Mouse (Mus musculus) MEL (cell line): ENCODE measurements around the gene Nabp2.

Experiments used
- CTCF ChIP-seq, 3 experiments: IDR thresholded peaks in 2 of 3; conservative IDR thresholded peaks in 1 of 3; 2 replicates each; pipeline ENCODE4 v1.5.1; 2011 to 2012; ENCODE audit warnings: low read length in 3 of 3, low read depth in 2 of 3, mild to moderate bottlenecking in 2 of 3, improper control_type of control experiment in 1 of 3, inconsistent platforms in 1 of 3, mixed read lengths in 1 of 3, moderate library complexity in 1 of 3; ENCODE audit not compliant: control insufficient read depth in 1 of 3, insufficient read depth in 1 of 3, poor library complexity in 1 of 3, severe bottlenecking in 1 of 3
- EP300 ChIP-seq, 2 experiments: IDR thresholded peaks; 2 replicates each; pipeline ENCODE4 v1.6.1; 2011; ENCODE audit warnings: improper control_type of control experiment in 2 of 2, low read length in 2 of 2, low read depth in 1 of 2, mild to moderate bottlenecking in 1 of 2
- KAT2A ChIP-seq: conservative IDR thresholded peaks from 2 replicates; pipeline ENCODE4 v1.6.1; 2012; ENCODE audit warnings: low read depth, low read length, improper control_type of control experiment, inconsistent platforms
- POLR2A ChIP-seq, 2 experiments: IDR thresholded peaks; 2 replicates each; pipeline ENCODE4 v1.6.1; 2011 to 2012; ENCODE audit warnings: low read length in 2 of 2, mild to moderate bottlenecking in 2 of 2, control low read depth in 1 of 2, improper control_type of control experiment in 1 of 2, low read depth in 1 of 2, moderate library complexity in 1 of 2; ENCODE audit not compliant: control insufficient read depth in 1 of 2, insufficient read depth in 1 of 2, poor library complexity in 1 of 2
- ZNF384 ChIP-seq: IDR thresholded peaks from 2 replicates; pipeline ENCODE4 v1.6.1; 2012; ENCODE audit warnings: low read depth, mild to moderate bottlenecking, inconsistent platforms, low read length, improper control_type of control experiment

- TF ChIP-seq POLR2A (IDR thresholded peaks at IDR 0.05; ENCODE audit: control insufficient read depth in 1 of 2, insufficient read depth in 1 of 2, low read depth in 1 of 2, low read length in 2 of 2, poor library complexity in 1 of 2) = no peak
- no peak for TF ChIP-seq CTCF (IDR thresholded peaks at IDR 0.05 in 2 of 3, conservative IDR thresholded peaks at IDR 0.05 in 1 of 3; ENCODE audit: control insufficient read depth in 1 of 3, insufficient read depth in 1 of 3, low read depth in 2 of 3, low read length in 3 of 3, poor library complexity in 1 of 3, severe bottlenecking in 1 of 3)
- TF ChIP-seq KAT2A = no peak
- TF ChIP-seq EP300 (IDR thresholded peaks at IDR 0.05; ENCODE audit: low read depth in 1 of 2, low read length in 2 of 2) = no peak
- no peak for TF ChIP-seq ZNF384
These were observed 32.8 kb downstream of the Nabp2 start for GRCm38 (mm10) chr10:128378462-128378861.
